ENCODE assay signal across 8 mouse cellular contexts in the genomic region with DNA sequence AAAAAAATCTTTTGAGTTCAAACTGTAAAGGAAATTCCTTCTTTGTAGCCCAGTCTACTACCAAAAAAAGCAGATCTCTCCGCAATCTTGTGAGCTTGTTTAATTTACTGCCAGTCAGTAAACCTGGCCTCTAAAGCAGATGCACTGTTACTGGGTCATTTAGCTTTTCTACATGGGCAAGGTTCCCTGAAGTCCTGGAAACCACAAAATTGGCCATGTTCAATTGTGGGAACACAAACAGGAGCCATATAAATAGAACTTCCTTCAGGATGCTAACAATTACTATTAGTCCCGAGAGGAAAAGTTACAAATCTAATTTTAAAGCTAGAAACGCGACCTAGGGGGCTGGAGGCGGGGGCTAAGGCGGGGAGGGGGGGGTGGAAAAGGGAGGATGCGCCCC. TPM values are rescaled to one million over a fixed set of nuclear protein-coding genes. Genes with fewer than 3 reads are reported as not detected.
DNase-seq lines count a peak whose midpoint lies in the region; ATAC-seq and TF ChIP-seq lines count a peak whose summit lies in the region.

No protein-coding gene starts in this region.

- no peak for ATAC-seq in heart, embryonic 14.5 days (ENCODE audit: insufficient number of reproducible peaks, insufficient read depth, low FRiP score, low read depth)
- ATAC-seq in frontal cortex, adult (ENCODE audit: low TSS enrichment): no peak
- ATAC-seq in granulocyte monocyte progenitor cell, adult 5-6 weeks (replicated peaks; ENCODE audit: poor library complexity, severe bottlenecking): no peak

- H3K36me3 ChIP-seq in heart, embryonic 14.5 days (ENCODE audit: control insufficient read depth, insufficient read depth, low read length): no peaks in the 10 kb centered on the region
- no peaks in the 10 kb centered on the region for H3K36me3 ChIP-seq in midbrain, embryonic 10.5 days

- peak overlapping the region; percentile 76 for H3K27ac ChIP-seq in brown adipose tissue, adult 24 weeks (replicated peaks; ENCODE audit: low read depth, low read length)
- peak overlapping the region in 1 of 2 experiments; percentile 33; a peak in 1 of 4 replicates for H3K27ac ChIP-seq in heart, embryonic 14.5 days (replicated peaks in 1 of 2; ENCODE audit: control insufficient read depth in 1 of 2, insufficient read depth in 1 of 2, low read depth in 2 of 2, low read length in 2 of 2)
- H3K27ac ChIP-seq in midbrain, embryonic 10.5 days (replicated peaks): peak overlapping the region; percentile 83

- TF ChIP-seq CTCF in lung, adult 2 months (IDR thresholded peaks at IDR 0.05; ENCODE audit: insufficient read depth, low read length): no peak

- WGBS in lung, adult 2 months: 3% methylated on average over 7 of the region's 7 CpGs
- WGBS in heart, embryonic 14.5 days: 8% methylated on average over 7 of the region's 7 CpGs
- 9% methylated on average over 7 of the region's 7 CpGs for WGBS in midbrain, embryonic 10.5 days

- H3K4me1 ChIP-seq in lung, adult 2 months (ENCODE audit: control insufficient read depth, insufficient read depth, low read length): 0 out of 2 replicates have a peak, but pooled peaks cover 2% of the 10 kb centered on the region
- H3K4me1 ChIP-seq in brown adipose tissue, adult 24 weeks (ENCODE audit: control insufficient read depth, insufficient read depth, insufficient read length, low read length): no peaks in the 10 kb centered on the region
- H3K4me1 ChIP-seq in heart, embryonic 14.5 days (ENCODE audit: control insufficient read depth in 2 of 2, insufficient read depth in 2 of 2, low read length in 2 of 2): peaks cover 0 to 13% of the 10 kb centered on the region in 2 experiments; a peak in 1 of 4 replicates
- peaks cover 26% of the 10 kb centered on the region for H3K4me1 ChIP-seq in midbrain, embryonic 10.5 days

- H3K4me3 ChIP-seq in lung, adult 2 months (replicated peaks; ENCODE audit: extremely low read depth, low read depth, low read length): peak overlapping the region; percentile 91
- H3K4me3 ChIP-seq in brown adipose tissue, adult 24 weeks (ENCODE audit: insufficient read depth, low read depth, low read length): peak overlapping the region; percentile 75
- peak overlapping the region; percentile 74 to 99 for H3K4me3 ChIP-seq in heart, embryonic 14.5 days (ENCODE audit: control insufficient read depth in 1 of 2, insufficient read depth in 1 of 2, low read depth in 1 of 2, low read length in 2 of 2)
- peak overlapping the region; percentile 63 for H3K4me3 ChIP-seq in midbrain, embryonic 10.5 days

- no peak for TF ChIP-seq POLR2A in lung, adult 2 months (IDR thresholded peaks at IDR 0.05; ENCODE audit: borderline replicate concordance, extremely low read depth, low read depth, low read length)

- no peaks in the 10 kb centered on the region for H3K27me3 ChIP-seq in heart, embryonic 14.5 days (ENCODE audit: control insufficient read depth, insufficient read depth, low read length)
- no peaks in the 10 kb centered on the region for H3K27me3 ChIP-seq in midbrain, embryonic 10.5 days (ENCODE audit: low read depth, poor library complexity, severe bottlenecking)

- peak overlapping the region; percentile 74 for H3K4me2 ChIP-seq in heart, embryonic 14.5 days (ENCODE audit: low read length)

- H3K9ac ChIP-seq in heart, embryonic 14.5 days (ENCODE audit: low read length): peak overlapping the region; percentile 84

- DNase-seq in lung, adult 2 months: no peak
- DNase-seq in lung, postnatal 14 days: no peak
- DNase-seq in midbrain, embryonic 10.5 days (ENCODE audit: low spot score): no peak
- DNase-seq in frontal cortex, postnatal 10 days (ENCODE audit: low spot score in 2 of 2): no peak

- no peaks in the 10 kb centered on the region for H3K9me3 ChIP-seq in heart, embryonic 14.5 days (ENCODE audit: control insufficient read depth, low read length)
- no peaks in the 10 kb centered on the region for H3K9me3 ChIP-seq in midbrain, embryonic 10.5 days (replicated peaks)

RNA-seq across cellular contexts. Expression of a gene that starts 2.9 kb away (rescaled TPM):
- 0.12 and 0.37 TPM in 2 replicates for polyA plus RNA-seq in lung, adult 2 months (2012; rRNA removed)
- 0.40 and 0.58 TPM in 2 replicates for polyA plus RNA-seq in brown adipose tissue, adult 24 weeks (2012; ENCODE audit: insufficient read depth, insufficient read length, missing spikeins)
- polyA plus RNA-seq in heart, embryonic 14.5 days (2014; fragmentation: Nextera tagmentation; extraction: Ambion mirVana): 12.4 and 12.6 TPM in 2 replicates
- 39.2 and 39.3 TPM in 2 replicates for polyA plus RNA-seq in midbrain, embryonic 10.5 days (2016; fragmentation: Nextera tagmentation; extraction: Ambion mirVana)
- total RNA-seq in granulocyte monocyte progenitor cell, adult 5-6 weeks (2014; fragmentation: Nextera tagmentation): 11.8 and 13.2 TPM in 2 replicates
- 29.7 and 31.5 TPM in 2 replicates for total RNA-seq in granulocyte monocyte progenitor cell, adult 5-6 weeks (2017)

RNA-seq across cellular contexts. Expression of a gene that starts 3.0 kb away (rescaled TPM):
- 3.6 and 4.1 TPM in 2 replicates for polyA plus RNA-seq in lung, adult 2 months (2012; rRNA removed)
- polyA plus RNA-seq in brown adipose tissue, adult 24 weeks (2012; ENCODE audit: insufficient read depth, insufficient read length, missing spikeins): 8.6 and 9.9 TPM in 2 replicates
- polyA plus RNA-seq in heart, embryonic 14.5 days (2014; fragmentation: Nextera tagmentation; extraction: Ambion mirVana): 17.6 and 19.3 TPM in 2 replicates
- polyA plus RNA-seq in midbrain, embryonic 10.5 days (2016; fragmentation: Nextera tagmentation; extraction: Ambion mirVana): 11.6 and 12.0 TPM in 2 replicates
- total RNA-seq in granulocyte monocyte progenitor cell, adult 5-6 weeks (2014; fragmentation: Nextera tagmentation): 7.0 and 14.4 TPM in 2 replicates
- 7.3 and 8.6 TPM in 2 replicates for total RNA-seq in granulocyte monocyte progenitor cell, adult 5-6 weeks (2017)
